Mouse (Mus musculus): ENCODE results near the gene Fxr1.
"Not testable (repeated sequence)": the region's sequence is repeated elsewhere in the genome, so short reads cannot be mapped to it uniquely, and the experiment has no call there.

The Fxr1 gene

DNA sequence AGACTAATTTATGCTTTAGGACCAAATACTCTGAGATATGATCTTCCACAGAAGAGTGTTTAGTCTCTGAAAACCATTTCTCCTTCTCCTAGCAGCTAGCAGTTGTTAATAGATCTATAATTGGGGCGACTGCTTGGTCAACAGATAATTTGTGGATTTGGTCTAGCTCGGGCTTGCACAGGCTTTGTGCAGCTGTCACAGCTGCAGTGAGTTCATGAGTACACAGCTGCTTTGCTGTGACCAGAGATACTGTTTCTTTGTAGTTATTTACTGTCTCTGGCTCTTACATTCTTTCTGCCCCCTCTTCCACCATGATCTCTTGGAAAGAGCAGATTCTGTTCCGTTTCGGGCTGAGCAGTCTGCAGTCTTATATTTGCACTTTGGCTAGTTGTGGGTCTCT is 22.2 kb downstream of the Fxr1 start:
- in situ Hi-C loops (cut with MboI; ENCODE audit: low sequenced_read_pairs): no loop called here

- in situ Hi-C loops (cut with MboI; ENCODE audit: low sequenced_read_pairs): no loop called here
Observed at GRCm38 (mm10) chr3:34062352-34062751, 42.6 kb downstream of the Fxr1 start.

DNA sequence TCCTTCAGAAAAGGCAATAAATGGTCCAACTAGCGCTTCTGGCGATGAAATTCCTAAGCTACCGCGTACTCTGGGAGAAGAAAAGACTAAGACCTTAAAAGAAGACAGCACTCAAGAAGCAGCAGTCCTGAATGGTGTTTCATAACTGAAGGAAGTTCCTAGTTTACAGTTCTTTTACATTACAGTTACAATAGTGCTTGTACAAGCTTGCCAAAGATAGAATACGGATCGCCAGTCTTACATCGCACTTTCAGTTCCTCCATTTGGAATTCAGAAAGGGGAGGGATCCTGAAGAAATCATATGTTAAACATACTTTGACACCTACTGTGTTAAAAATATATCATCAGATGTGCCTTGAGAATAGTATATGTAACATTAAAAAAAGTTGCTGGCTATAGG is 49.2 kb downstream of the Fxr1 start:
- in situ Hi-C loops (cut with MboI; ENCODE audit: low sequenced_read_pairs): not testable (repeated sequence)

GRCm38 (mm10) chr3:34072726-34073125 is 53.0 kb downstream of the Fxr1 start:
- in situ Hi-C loops (cut with MboI; ENCODE audit: low sequenced_read_pairs): no loop called here

DNA sequence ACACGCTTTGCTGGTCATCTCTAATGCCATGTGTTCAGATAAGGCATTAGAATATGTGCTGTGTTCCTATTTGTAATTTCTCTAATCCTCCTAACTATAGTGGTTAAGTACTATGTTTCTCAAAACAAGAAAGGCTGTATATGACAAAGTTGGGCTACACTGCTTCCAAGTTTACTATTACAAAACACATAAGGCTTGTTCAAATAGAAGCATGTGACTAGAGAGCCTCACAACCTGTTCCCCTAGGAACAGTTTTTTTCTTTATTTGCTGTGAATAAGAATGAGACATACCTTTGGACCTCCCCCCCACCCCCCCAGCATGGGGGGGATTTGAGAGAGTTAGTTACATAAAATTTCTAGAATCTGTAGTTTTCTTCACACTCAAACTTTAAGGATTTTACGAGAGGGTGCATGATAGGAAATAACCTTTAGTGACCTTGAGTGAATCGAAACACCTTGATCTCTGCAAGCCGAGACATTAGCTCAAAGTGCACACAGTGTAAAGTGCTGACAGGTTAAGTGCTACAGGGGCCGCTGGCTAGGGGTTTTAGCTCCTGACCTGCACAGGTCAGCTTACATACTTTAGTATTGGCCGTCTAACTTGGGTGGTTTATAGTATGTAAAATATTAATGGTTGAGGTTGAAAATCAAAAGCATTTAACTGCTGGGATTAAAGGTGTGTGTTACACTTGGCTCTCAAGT is 56.5 kb downstream of the Fxr1 start:
- in situ Hi-C loops (cut with MboI; ENCODE audit: low sequenced_read_pairs): no loop called here

- in situ Hi-C loops (cut with MboI; ENCODE audit: low sequenced_read_pairs): no loop called here
Observed at GRCm38 (mm10) chr3:34080900-34081662, 61.3 kb downstream of the Fxr1 start, which contains the start of gene Dnajc19. Dnajc19 (minus strand) TSS chr3:34081321.

DNA sequence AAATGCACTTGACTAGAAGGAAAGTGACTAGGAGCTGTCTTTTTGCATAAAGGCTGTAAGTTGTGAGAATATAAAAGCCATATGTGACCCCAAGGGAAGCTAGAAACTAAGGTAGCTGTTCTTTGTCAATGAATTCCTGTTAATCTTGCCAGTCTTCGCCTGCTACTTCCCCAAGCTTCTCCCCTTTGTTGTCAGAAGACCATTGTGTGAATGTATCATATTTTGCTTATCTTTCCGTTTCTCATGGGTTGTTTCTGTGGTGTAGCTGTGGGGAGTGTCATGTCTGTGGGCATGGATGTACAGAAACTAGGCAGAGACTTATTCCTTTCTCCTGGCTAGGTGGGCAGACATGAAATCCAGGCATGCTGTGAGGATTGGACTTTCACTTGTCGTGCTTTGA is 62.2 kb downstream of the Fxr1 start:
- in situ Hi-C loops (cut with MboI; ENCODE audit: low sequenced_read_pairs): no loop called here

- in situ Hi-C loops (cut with MboI; ENCODE audit: low sequenced_read_pairs): no loop called here
Observed at GRCm38 (mm10) chr3:34083655-34084054, 63.9 kb downstream of the Fxr1 start.

DNA sequence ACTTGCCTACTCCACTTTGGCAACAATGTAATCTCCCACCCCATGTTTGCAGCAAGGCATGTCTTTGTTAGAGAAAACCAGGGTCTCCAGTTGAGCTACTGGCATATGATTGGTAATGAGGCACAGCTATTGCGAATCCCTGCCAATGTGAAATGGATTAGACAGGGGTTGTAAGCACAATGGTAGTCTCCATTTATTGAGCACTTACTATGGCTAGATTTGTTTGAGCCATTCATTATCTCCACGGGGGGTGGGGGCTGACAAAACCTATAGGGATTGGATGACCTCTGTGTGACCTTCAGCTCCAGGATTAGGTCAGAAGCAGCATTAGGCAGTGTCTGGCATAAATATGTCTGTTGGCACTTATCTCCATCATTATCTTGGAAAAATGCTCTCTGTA is 83.1 kb downstream of the Fxr1 start:
- in situ Hi-C loops (cut with MboI; ENCODE audit: low sequenced_read_pairs): no loop called here

- in situ Hi-C loops (cut with MboI; ENCODE audit: low sequenced_read_pairs): no loop called here
Observed at GRCm38 (mm10) chr3:34103902-34104672, 84.3 kb downstream of the Fxr1 start.

DNA sequence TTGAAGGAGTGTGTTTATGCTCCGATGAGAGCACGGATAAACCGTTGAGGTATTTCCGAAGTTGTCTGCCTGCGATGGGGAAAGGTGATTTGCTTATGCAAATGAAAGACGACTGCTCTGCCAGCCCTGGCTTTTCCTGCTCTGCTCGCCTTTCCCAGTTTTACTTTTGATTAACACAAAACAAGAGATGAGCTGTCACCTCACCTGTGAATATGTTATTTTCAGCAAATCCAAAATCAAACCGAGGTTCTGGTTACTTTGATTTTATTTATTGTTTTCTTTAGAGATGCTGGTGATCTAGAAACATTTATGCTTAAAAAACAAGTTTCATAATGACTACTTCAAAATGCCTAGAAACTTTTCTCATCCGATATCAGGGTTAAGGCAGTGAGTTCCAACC is 86.7 kb downstream of the Fxr1 start:
- in situ Hi-C loops (cut with MboI; ENCODE audit: low sequenced_read_pairs): no loop called here

DNA sequence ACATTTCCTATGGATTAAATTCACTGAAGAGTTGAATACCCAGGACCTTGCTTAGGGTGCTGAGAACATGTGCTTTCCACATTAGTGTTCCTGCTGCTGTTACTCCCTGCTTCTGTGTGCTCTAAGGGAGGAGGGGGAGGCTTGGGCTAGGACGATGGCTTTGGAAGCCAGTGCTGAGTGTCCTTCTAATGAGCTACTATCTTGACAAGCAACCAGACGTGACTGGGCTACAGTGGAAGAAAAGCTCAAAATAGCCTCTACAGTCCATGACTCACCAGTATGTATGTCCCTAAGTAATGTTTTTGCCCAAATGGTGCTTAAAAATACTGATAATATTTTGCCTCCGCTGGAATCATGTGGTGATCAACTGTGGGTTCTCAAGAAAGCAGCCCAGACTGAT is 87.9 kb downstream of the Fxr1 start:
- in situ Hi-C loops (cut with MboI; ENCODE audit: low sequenced_read_pairs): no loop called here

- in situ Hi-C loops (cut with MboI; ENCODE audit: low sequenced_read_pairs): no loop called here
Observed at GRCm38 (mm10) chr3:34111941-34112685, 92.4 kb downstream of the Fxr1 start.

DNA sequence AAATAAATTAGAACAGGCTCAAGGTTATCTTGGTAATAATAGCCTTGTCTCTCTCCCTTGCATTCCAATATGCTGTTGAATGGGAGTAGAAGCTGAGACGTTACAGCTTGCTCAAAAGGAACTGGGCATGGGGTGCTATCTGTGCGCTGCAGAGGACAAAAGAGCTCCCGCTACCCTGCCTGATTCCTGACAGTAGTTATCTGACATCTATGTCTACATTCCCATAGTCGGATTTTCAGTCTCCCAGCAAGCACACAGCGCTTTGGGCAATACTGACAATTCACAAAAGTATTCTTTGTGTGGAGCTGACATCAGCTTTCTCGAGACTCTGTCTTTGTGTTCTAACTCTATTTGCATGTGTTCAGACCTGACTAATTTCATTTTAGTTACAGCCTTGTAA is 96.1 kb downstream of the Fxr1 start:
- in situ Hi-C loops (cut with MboI; ENCODE audit: low sequenced_read_pairs): no loop called here

DNA sequence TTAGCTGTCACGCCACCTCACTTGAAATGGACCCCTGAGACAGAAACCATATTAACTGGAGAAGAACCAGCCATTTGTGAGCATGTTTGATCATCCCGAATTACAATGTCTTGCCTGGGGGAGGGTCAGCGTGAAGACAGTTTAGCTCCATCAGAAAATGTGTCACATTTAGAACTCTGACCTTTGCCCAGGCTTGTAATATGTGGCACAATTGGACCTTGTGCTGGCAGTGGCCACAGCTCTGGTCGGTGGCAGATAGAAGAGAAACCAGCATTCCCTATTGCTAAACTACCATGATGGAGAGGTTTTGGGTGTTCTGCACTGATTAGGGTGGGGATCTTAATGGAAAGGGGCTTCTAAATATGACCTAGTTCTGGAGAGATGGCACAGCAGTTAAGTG is 100.1 kb downstream of the Fxr1 start:
- in situ Hi-C loops (cut with MboI; ENCODE audit: low sequenced_read_pairs): no loop called here

All from CH12F3 (cell line).